Mouse (Mus musculus): ENCODE data around the gene Skida1. TPM values are rescaled to one million over a fixed set of nuclear protein-coding genes. Genes with fewer than 3 reads are reported as not detected.

The Skida1 gene
- polyA plus RNA-seq, 1 experiment = 0.73 TPM

DNA sequence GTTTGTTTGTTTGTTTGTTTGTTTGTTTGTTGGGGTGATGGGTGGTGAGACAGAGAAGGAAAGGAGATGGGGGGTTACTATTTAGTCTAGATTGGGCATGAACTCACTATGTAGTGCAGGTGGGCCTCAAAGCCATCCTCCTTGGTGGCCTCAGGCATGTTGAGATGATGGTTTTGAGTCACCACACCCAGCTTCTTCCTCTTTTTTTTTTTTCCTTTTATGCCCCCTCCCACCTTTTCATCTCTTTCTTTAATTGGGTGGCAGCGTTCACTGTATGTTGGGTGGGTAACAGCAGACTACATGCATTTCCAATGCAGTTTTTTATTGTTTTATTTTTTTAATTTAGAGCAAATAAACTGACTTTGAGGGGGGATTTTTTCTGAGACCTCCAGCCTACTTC, 32.2 kb downstream of the Skida1 start:
- no peak for DNase-seq (ENCODE audit: low read depth)

- DNase-seq (ENCODE audit: low read depth) = no peak
These were observed 33.3 kb downstream of the Skida1 start for GRCm38 (mm10) chr2:18015581-18015980.

DNA sequence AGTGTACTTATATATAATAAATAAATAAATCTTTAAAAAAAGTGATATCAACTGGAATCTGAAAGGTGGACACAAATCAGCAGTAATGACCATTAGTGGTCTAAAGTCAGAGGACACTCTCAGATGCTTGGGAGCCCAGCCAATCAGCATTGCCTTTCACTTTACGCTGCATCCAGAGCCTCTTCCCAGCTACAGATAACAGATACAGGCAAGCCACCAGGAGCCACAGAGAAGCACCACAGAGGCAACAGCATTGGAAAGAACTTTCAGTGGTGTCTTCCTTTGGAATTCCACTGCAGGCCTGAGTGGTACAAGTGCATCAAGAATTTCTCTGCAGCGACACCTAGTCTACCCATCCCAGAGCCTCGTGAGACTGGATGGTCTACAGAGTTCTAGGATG, 36.0 kb downstream of the Skida1 start:
- DNase-seq (ENCODE audit: low read depth) = no peak

DNA sequence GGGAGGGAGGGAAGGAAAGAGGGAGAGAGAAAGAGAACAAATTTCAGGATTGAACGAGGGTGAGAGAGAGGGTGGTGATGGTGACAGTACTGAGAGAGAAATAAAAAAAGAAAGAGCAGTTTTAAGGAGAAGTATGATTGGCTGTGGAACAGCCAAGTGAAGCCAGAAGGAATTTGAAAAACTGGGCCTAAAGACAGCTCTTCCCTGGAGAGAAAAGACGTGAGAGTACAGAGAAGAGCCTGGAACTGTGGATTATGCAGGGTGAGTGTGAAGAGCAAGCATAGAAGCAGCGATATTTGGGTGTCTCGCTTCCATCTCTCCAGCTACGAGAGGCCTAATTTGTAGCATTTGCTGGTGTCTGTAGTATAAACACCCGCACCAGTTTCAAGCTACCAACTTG, 37.6 kb downstream of the Skida1 start:
- no peak for DNase-seq (ENCODE audit: low read depth)

- DNase-seq (ENCODE audit: low read depth) = no peak
These were observed 43.7 kb downstream of the Skida1 start for GRCm38 (mm10) chr2:18005137-18005536.

- no peak for DNase-seq (ENCODE audit: low read depth)
These were observed 44.6 kb downstream of the Skida1 start for GRCm38 (mm10) chr2:18004286-18004685.

- no peak for DNase-seq (ENCODE audit: low read depth)
These were observed 46.5 kb downstream of the Skida1 start for GRCm38 (mm10) chr2:18002306-18002705.

DNA sequence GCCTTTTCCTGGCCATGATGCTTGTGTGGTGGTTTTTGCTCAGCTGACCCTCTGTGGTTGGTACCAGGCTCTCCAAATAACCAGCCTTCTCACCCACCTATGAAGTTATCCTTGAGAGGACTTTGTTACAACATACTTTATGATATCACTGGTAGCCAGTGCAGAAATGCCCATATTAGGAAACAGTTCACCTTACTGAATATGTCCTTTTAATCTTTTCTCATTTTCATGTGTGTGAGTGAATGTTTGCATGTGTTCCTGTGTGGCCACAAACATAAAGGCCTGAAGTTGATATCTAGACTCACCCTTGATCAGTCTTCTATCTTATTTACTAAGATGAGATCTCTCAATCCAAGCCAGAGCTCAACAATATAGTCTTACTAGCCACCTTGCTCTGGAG, 52.0 kb downstream of the Skida1 start, which contains the start of gene H2al2a:
H2al2a (minus strand) TSS at position 101 of the 400 bp plus-strand sequence.
- no peak for DNase-seq (ENCODE audit: low read depth)

Other genes with a start within 250 kb of the Skida1 start
- 2.8 and 4.0 TPM in 2 replicates for gene H2al2a, start 52.1 kb downstream of the Skida1 start, polyA plus RNA-seq (2012; rRNA removed)
- 2.2 and 2.3 TPM in 2 replicates for gene A930004D18Rik, start 11.3 kb downstream of the Skida1 start, polyA plus RNA-seq (2012; rRNA removed)
- gene Mllt10, start 6.2 kb upstream of the Skida1 start, polyA plus RNA-seq (2012; rRNA removed) = 26.1 and 30.9 TPM in 2 replicates

Measured in gonadal fat pad, adult 2 months (tissue).